Mouse (Mus musculus) urinary bladder, postnatal 36 days (tissue): ENCODE measurements around the gene Cel.
"Not testable (repeated sequence)": the region's sequence is repeated elsewhere in the genome, so short reads cannot be mapped to it uniquely, and the experiment has no call there.

Source experiments
- DNase-seq, 2 experiments: peaks; one replicate each; pipeline ENCODE4 v3.0.0; 2022; ENCODE audit warnings: low spot score in 2 of 2, mixed read lengths in 1 of 2

Cel gene

DNA sequence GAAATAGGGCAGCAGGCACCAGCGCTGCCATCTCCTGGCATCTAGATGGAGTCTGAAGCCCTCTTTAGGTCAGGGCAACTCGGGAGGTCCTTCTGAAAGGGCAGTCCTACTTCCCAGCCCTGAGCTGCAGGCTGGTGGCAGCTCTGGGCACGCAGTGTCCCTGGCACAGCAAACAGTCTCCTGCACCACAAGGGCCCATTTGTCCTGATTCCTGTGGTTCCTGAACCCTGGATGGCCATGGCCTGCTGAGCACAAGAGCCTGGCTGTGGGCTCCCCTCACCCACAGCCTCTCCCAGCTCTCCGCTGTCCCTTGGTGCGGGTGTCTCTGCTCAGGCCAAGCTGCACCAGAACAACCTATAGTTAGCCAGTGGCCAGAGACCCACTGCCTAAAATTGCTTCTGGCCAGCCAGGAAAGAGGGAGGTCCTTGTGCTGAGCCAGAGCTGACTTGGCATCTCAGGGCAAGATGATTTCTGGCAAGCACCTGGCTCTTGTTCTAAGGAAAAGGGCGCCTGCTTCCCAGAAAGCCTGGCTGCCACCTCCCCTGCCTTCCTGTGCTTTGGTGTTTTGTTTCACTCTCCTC is 41.5 kb downstream of the Cel start:
- no peak for DNase-seq

DNA sequence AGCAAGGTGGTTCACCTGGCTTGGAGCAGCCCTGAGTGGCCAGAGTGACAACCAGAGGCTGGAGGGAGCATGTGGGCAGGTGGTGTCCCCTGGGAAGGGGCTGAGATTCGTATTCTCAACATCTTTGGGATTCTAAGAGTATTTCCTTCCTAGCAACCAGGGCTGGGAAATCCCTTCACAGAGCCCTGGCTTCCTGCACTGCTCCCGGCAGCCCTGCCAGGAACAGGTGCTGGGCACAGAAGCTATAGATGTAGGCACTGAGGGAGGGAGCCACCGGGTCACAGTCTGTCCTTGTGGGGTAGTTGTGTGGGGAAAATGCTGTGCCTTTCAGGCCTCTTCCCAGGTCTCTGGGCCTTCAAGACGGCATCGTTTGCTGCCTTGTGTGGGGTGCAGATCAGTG is 42.6 kb downstream of the Cel start:
- no peak for DNase-seq

DNA sequence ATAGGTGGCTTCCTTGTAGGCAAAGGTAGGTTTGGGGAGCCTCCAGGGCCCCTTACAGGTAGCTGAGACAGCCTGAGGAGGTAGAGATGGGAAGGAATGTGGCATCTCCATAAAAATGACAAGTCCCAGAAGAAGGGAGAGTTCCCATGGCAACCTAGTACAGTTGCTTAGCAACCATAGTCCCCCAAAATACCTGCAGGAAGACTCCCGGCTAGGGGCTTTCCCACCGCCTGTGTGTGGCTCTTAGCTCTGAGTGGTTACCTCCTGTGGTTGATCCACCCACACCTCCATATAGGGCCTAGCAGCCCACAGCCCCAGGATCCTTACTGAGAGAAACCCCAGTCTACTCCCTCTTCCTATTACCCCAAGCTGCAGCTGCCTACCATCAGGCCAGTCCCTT is 45.0 kb downstream of the Cel start:
- no peak for DNase-seq

DNA sequence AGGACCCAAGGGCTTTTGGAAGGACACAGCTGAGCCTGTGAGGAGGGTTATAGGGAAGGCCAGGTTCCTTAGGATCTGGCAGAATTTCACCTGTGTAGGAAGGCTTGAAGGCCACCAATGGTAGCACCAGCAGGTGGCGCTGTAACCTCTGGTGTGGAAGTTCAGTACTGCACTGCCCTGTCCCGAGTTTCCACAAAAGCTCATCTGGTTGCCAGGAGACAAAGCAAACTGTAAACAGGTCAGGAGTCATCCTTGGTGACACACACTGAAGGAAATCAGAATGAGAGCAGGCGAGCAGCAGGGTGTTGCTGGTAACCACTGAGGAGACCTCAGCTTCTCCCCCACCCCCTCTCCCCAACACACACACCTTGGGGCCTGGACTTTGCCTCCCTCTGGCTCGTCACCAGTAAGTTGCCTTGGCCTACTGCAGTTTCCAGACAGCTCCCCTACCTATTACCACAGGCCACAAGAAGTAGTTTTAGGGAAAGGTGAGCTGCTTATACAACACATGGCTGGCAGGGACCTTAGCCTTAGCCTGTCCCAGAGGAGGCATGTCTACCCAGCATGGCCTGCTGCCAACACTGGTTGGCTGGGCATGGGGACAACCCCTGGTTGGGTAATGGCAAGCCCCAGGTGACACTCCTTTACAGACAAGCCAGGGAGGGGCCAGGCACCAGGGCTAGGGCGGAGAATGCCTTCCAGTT is 45.8 kb downstream of the Cel start:
- peak in 1 of 2 experiments; percentile 87 for DNase-seq

DNA sequence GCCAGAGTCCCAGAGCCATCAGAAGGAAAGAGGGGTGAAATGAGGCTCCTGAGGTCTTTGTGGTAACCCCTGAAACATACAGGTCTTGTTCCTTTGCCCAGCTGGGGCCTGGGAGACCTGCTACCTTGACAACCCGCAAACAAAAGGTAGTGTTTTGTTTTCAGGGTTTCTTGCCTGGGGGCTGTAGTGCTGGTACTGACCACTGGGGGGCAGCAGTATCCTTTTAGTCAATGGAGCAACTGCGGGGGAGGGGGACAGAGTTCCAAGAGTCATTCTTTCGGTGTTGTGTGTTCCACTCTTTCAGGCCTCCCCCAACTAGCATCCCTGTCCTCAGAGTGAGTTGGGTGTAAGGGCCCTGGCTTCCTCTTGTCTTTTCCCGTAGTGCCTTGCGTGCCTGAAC is 48.7 kb downstream of the Cel start:
- peak in 1 of 2 experiments; percentile 82 for DNase-seq

DNA sequence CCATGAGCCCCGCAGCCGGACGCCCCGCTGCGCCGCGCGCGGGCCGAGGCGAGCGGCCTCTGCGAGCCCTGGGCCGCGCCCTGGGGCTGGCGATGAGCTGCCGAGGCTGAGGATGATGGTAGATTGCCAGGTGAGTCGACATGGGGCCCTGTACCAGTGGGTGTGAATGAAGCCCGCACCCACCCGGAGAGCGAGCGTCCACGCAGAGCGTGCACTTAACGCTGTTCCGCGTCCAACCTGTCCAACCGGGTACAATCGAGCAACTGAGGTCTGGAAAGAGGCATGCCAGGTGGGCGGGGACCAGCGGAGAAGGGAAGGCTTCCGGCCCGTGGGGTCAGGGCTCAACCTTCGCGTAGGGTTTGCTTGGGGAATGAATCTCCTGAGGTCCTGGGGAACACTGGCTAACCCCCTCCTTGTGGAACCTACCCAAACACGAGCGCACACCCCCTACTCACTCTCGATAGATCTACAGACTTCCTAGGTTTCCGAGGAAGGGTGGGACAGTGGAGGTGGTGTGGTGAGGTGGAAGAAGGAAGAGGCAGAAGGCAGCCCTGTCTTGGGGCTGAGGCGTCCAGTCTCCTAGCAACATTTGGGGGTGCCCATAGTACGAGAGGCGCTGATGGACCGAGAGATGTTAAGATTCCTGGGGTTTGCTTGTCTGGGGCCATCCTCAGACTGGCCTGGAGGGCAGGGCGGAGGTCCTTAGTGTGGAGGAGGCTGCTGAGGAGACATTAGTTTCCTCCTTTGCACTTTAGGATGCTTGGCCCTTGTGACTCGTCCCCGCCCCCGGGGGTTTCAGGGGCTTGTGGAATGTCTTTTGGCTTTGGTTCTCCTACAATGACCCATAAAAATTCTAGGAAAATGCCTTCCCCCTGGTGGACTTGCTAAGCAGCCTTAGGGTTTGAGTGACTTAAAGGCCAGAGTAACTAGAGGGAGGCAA is 49.5 kb downstream of the Cel start:
- DNase-seq, result no peak

DNA sequence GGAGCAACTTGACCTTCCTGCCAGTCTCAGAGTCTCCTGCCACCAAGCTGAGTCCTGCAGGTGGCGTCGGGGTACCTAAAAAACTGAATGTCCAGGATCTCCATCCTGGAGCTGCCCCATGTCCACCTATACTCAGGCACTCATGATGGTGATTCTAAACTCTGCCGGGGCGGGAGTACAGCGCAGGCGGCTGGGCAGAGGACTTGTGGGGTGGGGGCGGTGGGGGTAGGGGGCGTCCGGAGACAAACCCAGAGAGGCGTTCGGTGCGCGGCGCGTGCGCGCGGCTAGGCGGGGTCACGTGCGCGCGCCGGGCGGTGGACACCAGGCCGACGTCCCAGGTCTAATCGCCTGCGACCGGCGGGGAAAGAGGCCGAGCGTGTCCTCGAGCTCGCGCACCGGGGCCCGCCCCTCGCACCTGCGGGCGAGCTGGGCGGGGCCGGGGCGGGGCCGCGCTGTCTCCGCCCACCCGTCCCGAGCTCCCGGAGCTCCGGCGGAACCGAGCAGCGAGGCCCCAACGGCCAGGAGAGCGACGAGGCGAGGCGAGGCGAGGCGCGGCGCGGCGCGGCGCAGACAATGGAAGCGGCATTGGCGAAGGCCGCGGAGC is 50.3 kb downstream of the Cel start, which contains the start of gene Ralgds:
TSS of gene Ralgds (plus strand) at position 328 of the 604 bp plus-strand sequence.
- DNase-seq, result peak in 1 of 2 experiments; percentile 65

DNA sequence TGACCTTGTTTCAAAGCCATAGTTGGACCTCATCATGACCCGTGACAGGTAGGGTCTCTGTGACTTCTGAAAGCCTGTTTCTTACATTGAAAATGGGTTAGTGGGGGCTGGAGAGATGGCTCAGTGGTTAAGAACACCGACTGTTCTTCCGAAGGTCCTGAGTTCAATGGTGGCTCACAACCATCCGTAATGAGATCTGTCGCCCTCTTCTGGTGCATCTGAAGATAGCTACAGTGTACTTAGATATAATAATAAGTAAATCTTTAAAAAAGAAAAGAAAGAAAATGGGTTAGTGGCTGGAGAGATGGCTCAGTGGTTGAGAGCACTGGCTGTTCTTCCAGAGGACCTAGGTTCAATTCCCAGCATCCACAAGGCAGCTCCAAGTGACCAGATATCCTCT is 51.6 kb downstream of the Cel start:
- DNase-seq, result not testable (repeated sequence)

DNA sequence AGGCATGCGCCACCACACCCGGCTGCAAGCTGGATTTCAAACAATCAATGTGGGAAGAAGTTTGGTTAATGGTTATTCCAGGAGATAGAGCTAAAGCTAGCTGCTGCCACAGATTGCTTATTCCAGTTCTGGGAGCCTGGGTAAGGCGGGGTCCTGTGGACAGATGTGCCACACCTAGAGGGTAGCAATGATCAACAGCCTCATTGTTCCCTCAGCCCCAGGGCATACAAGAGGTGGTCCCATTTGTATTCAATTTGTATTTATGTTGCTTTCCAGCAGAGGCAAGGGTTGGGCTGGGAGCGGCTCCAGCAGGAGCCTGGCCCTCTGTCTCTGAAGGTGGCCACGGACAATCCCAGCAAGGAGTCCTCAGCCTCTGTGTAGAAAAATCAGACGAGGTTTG is 56.9 kb downstream of the Cel start:
- no peak for DNase-seq

DNA sequence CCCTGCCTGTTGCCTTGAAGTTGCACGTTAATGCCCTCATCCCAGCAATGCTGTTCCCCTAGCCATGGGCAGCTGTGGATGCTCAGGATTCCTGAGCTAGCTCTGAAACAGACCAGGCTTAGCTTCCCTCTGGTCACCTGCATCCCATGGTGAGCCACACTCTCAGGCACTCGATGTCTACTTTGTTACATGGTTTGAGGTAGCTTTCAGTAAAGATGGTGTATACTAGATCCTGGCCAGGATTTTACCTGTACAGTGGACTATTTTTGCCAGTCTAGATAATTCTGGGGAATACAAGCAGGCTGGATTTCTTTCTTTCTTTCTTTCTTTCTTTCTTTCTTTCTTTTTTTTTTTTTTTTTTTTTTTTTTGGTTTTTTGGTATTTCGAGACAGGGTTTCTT is 57.4 kb downstream of the Cel start, which contains the start of gene Gm10134:
TSS of gene Gm10134 (plus strand) at position 301 of the 400 bp plus-strand sequence.
- no peak for DNase-seq
